Mouse (Mus musculus) CD8-positive naive resting alpha-beta T cell, adult 2 months (primary cell): ENCODE data around the gene Olfr1532-ps1.
"Not testable (repeated sequence)": the region's sequence is repeated elsewhere in the genome, so short reads cannot be mapped to it uniquely, and the experiment has no call there.

ENCODE experiments used
- DNase-seq, 2 experiments: peaks; one replicate each; pipeline ENCODE4 v3.0.0; 2022; ENCODE audit warnings: low read depth in 2 of 2, low spot score in 2 of 2

Gene Olfr1532-ps1

DNA sequence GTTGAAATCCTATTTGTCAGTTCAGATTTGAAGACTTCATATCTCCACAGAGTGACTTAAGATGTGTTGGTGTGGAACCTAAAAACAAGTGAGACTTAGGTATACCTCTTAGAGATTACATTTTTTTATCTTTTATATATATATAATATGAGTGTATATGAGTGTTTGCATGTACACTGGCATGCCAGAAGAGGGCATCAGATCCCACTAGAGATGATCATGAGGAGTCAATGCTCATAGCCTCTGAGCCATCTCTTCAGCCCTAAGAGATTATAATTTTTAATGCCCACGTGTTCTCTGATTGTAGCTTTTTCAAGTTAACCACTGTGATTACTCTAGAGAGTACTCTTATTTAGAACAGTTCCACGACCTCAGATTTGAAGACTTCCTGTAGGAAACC, at the start of gene Olfr1532-ps1:
Gene Olfr1532-ps1 (plus strand): TSS at position 326 of the 400 bp plus-strand sequence.
- no peak for DNase-seq

DNA sequence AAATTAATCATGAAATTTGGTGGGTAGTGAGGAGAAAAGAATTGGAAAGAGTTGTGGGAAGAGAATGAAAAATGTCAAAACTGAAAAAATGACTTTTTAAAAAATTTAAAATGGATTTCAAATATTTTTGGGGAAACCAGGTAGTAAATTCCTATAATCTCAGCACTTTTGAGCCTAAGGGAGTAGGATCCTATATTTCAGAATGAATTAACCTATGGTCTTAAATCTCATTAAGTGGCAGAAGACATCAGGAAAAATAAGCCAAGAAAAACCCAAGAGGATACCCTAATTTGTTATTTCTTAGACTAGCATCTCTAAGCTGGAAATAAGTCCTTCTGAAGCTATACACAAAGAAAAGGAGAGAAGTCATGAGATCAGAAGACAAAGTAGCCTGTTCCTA, 44.9 kb upstream of the Olfr1532-ps1 start, which contains the start of gene Olfr704:
Gene Olfr704 (plus strand): TSS at position 301 of the 400 bp plus-strand sequence.
- DNase-seq: no peak

GRCm38 (mm10) chr7:106876791-106877190, 31.0 kb upstream of the Olfr1532-ps1 start, which contains the start of gene Olfr705:
Gene Olfr705, minus strand, starts transcription at chr7:106876891.
- no peak for DNase-seq

DNA sequence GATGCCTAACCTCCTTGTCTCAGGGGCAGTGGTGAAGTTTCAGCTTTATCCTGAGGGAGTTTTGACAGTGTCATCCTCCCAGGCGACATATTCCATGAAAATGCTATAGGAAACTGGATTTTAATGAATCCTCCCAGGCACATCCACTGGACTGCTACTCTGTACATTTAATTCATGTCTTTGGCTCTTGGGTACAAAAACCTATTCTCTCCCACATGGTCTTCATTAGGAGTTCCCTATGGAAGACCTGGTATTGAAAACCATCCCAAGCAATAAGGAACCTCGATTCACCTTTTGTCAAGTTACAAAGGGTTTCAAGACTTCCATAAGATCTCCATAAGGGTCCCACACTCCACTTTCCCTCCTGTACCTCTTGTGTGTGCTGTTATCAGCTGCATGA, 19.7 kb upstream of the Olfr1532-ps1 start, which contains the start of gene Olfr706:
Gene Olfr706 (minus strand): TSS at position 101 of the 400 bp plus-strand sequence.
- no peak for DNase-seq

DNA sequence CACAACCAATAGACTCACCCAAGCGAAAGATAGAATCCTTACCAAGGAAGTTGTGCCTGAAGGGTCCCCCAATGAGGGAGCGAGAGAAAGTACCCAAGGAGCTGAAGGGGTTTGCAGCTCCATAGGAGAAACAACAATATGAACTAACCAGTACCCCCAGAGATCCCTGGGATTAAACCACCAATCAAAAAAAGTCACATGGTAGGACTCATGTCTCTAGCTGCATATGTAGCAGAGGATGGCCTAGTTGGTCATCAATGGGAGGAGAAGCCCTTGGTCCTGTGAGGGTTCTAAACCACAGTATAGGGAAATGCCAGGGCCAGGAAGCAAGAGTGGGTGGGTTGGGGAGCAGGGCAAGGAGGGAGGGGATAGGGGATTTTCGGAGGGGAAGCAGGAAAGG, 6.7 kb upstream of the Olfr1532-ps1 start, which contains the start of gene Olfr707:
Gene Olfr707 (minus strand): TSS at position 101 of the 400 bp plus-strand sequence.
- not testable (repeated sequence) for DNase-seq

DNA sequence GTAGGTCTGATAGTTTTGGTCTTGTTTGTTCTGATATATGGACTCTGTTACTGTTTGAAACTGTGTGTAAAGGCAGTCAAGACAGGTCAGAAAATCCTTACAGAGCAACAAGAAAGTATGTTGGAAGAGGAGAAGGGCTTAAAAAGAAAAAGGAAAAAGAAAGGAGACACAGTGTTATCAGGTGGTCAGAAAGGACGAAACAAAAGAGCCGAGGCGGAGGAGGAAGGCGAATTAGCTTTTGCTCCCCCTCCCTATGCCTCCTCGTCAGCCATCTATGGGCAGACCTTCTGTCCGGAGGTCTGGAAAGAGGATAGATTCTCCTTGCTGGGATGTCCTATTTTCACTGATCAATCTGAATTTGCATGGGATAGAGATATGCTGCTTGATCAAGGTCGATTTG, 13.2 kb downstream of the Olfr1532-ps1 start:
- DNase-seq: not testable (repeated sequence)

DNA sequence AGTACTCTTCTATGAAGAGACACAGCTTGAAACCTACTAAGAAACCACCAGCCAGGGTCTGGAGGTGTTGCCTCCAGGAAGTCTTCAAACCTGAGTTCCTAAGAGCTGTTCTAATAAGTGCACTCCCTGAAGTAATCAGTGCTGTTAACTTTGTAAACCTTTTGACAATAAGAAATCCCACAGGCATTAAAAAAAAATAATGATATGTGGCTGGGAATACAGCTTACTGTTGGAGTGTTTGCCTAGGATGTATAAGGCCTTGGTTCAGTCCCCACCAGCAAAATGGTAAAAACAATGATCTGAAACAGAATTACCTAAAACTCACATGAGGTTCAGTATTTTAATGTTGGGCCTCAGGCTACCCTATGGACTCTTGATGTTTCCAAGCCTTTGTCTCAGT, 24.3 kb downstream of the Olfr1532-ps1 start, which contains the start of gene Olfr709-ps1:
Gene Olfr709-ps1 (minus strand): TSS at position 101 of the 400 bp plus-strand sequence.
- no peak for DNase-seq

DNA sequence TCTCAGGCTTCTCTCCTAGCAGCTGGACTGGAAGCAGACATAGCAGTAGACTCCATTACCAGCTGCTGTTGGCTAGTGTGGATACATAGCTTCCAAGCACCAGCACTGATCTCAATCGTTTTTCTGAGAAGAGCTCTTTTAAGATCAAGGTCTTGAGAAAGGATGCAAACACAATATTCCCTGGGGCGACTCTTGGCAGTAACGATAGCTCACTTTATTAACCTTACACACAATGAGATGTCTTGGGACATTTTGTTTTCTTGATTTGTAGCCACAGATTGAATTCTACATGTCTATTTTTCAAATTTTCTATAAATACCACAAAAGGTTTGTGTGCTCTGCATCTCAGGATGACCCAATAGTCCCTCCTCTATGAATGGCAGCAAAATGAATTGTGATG, 40.4 kb downstream of the Olfr1532-ps1 start, which contains the start of gene Olfr710:
Gene Olfr710 (minus strand): TSS at position 101 of the 400 bp plus-strand sequence.
- DNase-seq: no peak

DNA sequence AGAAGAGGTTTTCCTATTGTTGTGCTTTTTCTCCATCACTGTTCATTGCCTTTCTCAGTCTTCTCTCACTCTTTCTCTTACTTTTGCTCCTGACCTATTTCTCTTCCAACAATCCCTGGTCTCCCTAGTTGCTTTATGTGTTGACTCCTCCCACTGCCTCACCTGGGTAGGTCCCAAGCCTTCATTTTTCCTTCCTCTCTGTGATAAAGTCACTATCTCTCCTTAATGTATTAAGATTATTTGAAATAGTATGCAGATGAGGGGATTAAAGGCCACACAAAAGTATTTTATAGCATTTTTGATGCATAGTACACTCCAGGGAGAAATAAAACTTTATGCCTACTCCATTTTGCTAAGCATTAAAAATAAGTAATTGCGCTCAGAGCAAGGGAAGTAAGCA, 56.0 kb downstream of the Olfr1532-ps1 start, which contains the start of gene Olfr6:
Gene Olfr6 (minus strand): TSS at position 101 of the 400 bp plus-strand sequence.
- no peak for DNase-seq
